Mouse (Mus musculus): ENCODE measurements around the gene Med15.

Med15 gene

DNA sequence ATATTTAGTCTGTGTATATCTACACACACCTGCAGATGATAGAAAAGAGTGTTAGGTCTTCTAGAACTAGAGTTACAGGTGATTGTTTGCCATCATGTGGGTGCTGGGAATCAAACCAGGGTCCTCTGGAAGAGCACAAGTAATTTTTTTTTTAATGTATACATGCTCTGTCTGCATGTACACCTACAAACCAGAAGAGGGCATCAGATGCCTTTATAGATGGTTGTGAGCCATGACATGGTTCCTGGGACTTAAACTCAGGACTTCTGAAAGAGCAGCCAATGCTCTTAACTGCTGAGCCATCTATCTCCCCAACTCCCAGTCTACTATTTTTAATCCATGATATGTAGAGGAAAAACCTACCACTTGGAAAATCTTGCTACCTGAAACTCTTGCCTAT is 2.7 kb downstream of the Med15 start:
- DNase-seq = no peak

DNA sequence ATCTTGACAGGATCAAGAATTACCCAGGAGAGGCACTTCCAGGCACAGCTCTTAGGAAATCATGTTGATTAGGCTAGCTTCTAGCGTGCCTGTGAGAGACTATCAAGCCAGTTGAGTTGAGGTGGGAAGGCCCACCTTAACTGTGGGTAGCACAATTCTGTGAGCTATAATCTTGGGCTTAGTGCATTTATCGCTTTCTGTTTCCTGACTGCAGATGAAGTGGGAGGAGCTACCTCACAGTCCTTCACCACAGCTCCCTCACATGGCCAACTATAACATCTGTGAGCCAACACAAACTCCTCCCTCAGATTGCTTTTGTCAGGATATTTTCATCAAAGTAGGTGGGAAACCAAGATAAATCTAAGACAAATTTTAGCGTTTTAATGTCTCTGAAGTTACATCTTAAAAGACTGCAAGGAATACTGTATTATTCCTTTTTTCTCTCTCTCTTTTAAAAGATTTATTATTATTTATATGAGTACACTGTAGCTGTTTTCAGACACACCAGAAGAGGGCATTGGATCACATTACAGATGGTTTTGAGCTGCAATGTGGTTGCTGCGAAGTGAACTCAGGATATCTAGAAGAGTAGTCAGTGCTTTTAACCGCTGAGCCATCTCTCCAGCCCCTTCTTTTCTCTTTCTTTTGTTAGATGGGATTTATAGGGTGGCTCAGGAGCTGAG is 5.4 kb downstream of the Med15 start:
- DNase-seq = peak; percentile 24

DNA sequence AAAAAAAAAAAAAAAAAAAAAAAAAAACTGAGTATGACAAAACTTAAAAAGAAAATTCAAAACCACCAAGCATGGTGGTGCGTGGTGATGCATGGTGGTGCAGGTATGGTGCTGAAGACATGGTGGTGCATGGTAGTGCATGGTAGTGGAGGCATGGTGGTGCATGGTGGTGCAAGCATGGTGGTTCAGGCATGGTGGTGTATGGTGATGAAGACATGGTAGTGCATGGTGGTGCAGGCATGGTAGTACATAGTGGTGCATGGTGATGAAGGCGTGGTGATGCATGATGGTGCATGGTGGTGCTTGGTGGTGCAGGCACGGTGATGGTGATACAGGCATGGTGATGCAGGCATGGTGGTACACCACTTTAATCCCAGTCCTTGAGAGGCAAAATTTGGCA is 8.2 kb downstream of the Med15 start:
- no peak for DNase-seq

DNA sequence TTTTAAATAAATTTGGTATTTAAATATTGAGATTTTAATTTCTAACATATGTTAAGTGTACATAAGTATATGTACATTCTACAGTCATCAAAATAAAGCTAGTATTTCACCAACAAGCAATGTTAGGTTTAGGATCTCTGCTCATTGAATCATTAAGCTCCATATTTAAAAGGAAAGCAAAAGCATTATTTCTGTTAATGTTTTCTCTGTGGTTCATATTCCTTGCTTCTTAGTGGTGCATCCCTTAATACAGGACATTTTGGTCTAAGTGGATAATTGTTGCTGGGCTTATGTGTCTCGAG is 9.4 kb downstream of the Med15 start:
- DNase-seq = no peak

DNA sequence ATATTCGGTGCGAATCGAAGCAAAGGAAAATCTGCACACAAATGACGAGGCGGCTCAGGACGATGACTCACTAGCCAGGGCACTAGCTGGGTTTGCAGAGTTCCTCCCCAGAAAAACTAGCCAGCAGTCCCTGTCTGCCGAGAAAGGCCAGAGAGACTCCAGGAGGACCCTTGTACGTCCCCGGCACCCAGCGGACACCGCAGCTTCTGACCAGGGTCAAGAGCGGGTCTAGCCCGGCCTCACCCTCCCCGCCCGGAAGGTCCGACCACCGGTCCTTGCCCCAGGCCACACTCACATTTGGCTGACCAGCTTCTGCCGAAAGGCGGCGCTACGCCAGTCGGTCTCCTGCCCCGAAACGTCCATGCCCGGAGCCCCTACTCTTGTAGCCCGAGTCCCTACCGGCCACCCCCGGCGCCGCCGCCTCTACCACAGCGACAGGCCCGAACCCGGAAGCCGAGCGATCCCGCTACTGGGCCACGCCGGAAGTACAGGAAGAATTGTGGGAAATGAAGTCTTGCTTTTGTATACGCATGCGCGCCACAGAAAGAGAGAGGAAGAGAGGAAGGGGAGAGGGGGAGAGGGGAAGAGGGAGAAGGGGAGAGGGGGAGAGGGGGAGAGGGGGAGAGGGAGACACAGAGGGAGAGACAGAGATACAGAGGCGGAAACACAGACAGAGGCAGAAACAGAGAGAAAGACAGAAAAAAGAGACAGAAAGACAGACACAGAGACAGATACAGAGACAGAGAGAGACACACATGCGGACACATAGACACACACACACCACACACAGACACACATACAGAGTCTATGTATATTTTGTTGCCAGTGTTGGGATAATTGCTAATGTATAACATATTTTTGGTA is 10.0 kb downstream of the Med15 start:
- peak; percentile 94 for DNase-seq

DNA sequence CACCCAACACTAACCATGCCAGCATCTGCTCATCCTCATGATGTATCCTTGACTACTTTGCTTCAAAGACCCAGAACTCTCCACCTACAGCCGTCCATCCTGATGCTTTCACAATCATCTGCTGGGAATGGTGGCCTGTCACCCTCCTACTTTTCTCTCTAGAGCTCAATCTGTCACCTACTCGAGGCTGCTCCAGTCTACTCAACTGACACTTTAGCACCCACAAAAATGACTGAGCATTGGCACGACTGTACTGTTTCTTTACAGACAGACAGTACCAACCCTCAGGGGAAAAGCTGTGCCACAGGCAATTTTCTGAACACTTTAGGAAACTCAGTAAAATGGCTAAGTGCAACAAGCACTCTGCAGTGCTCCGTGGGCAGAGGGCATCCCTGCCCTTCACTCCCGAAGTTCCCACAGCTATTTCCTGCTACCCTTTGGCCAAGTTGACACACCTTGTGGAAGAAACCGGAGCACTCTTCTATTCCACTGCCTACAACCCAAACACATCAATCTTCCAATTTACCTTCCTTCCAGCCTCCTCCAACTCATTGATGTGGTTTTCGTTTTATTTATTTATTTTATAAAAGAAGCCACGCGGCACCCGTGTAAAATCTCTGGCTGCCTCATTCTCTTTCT is 10.8 kb downstream of the Med15 start:
- peak; percentile 23 for DNase-seq

DNA sequence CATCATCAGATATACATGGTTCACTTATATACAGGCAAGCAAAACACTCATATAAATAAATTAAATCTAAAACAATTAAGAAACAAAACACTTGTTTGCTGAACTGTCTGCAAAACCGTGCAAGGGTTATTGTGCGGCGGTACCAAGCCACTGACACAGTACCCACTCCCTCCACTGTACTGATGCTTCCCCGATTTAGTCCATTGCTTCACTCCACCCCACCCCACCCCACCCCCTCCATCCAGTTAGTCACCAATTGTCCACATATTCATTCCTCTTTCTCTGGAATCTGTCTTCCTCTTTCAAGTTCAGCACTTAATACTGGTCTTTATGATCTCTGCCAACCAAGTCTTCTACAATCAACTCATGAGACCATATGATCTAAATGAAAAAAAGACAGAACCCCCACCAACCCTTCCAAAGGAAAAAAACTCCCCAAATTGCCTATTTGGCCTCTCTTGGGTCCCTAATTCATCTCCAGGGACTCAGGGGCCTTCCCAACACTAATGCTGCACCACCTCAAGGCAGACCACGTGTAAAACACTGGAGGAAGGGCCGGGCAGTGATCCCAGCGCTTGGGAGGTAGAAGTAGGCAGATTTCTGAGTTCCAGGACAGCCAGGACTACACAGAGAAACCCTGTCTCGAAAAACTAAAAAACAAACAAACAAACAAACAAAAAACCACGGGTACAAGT is 11.4 kb downstream of the Med15 start:
- DNase-seq = no peak

DNA sequence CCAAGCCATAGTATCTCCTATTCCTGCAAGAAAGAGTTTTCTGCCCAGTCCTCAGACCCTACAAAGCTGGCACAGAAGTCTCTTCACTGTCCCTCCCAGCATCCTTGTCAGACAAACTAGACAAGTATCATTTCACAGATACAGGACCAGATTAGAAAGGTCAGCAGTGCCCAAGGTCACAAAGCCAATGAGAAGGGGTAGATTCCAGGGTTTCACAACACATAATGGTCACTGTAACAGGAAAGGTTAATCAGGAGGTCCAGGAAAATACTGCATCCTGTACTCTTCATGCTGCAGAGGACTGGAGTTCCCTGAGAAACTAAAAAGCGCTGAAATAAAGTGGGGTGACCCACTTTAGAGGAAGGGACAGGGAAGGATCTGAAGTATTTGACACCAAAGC is 14.9 kb downstream of the Med15 start:
- DNase-seq = no peak

DNA sequence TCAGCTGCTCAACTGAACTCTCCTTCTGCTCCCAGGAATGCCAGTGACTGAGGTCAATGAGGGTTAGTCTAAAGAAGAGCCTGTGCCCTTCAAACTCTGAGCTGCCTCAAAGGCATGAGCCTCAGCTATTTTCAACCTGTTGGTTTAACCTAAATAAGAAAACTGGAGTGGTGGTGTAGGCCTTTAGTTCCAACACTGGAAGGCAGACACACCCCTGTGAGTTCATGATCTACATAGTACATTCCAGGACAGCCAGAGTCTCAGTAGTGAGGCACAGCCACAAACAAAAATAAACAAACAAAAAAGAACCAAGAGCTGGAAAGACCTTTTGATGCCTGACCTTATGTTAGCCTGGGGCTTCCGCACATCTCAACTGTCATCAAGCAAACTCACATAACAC is 25.1 kb downstream of the Med15 start:
- no peak for DNase-seq

DNA sequence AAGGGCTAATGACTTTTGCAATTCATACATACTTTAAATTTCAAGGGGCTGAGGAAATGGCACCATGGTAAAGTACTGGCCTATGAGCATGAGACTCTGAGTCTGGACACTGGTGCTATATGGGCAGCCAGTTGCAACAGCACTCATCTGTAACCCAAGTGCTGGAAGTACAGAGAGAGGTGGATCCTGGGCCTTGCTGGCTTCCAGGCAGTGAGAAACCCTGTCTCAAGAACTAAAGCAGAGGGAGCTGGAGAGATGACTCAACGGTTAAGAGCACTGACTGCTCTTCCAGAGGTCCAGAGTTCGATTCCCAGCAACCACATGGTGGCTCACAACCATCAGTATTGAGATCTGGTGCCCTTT is 31.7 kb downstream of the Med15 start:
- DNase-seq = no peak

DNA sequence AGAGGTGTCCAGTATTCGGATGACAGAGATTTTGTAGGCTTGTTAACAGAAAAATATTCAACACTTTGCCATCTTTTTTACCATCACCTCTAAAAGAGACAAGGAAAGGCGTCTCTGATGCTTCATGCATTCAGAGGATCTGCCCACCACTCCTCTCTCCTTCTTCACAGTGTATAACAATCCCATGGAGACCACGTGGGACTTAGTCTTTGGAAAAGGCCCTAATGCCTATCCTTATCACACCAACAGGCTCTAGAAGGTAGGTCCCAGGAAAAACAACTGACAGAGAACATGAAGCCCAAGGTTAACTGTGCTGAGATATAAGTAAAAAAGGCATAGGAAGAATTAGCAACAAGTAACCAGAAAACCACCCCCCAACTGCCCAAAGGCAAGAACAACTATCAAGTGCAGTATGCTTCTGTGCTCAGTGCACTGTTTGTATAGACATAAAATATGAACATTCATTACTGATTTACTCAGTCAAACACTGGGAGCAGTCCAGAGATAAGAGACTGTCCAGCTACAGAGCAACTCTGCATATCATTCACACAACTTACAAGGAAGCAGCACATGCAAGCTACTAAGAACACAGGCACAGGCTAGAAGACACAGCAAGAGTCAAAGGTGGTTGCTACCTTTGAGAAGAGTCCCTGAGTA is 32.2 kb downstream of the Med15 start:
- DNase-seq = no peak

DNA sequence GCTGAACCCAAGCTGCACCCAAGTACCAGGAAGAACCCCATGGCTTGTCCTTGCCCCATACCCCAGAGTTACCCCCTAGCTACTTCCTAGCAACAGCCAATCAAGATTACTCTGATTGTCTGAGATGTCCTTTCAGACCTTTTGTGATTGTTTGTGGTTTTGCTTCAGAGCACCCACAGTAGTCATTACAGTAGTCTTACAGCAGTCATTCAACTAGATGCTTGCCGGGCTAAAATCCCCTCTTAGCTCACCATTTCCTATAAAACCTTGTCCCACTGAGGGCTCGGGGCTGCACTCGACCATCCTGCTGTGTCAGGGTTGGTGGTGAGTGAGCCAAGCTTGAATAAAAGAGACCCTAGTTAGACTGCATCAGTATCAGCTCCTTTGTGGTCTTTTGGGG is 37.8 kb downstream of the Med15 start:
- no peak for DNase-seq

DNA sequence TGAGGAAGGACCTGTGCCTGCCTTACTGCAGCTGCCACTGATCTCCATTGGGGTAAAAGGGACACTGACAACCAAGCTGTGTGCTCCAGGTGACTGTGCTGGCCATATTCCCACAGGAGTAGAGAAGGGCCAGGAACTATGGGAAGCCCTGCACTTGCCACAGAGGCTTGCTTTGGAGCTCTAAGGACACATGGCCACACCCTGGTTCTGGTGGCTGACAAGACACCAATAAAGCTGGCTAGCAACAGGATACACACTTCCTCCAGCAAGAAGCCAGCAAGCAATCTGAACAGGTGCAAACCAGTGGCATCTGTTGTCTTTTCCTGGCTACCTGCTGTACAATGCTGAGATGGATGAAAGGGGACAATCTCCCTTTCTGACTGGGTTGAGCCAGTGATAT is 62.8 kb downstream of the Med15 start:
- no peak for DNase-seq

DNA sequence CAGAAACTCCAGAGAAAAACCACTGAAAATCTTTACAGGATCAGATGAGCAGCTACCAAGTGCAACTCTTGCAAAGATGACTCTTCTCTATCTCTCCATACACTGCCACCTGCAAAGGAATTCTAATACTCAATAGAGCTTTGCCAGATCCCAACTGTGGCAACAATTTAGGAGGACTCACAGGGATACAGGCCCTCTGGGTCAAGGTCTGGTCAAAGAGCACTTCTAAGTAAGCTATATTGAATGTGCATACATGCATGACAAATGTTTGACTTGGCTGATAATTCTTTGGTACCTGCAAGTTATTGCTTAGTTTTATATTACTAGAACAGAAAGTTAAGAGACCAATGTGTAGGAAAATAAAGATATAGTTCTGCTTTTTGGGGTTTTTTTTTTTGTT is 67.1 kb downstream of the Med15 start:
- no peak for DNase-seq

DNA sequence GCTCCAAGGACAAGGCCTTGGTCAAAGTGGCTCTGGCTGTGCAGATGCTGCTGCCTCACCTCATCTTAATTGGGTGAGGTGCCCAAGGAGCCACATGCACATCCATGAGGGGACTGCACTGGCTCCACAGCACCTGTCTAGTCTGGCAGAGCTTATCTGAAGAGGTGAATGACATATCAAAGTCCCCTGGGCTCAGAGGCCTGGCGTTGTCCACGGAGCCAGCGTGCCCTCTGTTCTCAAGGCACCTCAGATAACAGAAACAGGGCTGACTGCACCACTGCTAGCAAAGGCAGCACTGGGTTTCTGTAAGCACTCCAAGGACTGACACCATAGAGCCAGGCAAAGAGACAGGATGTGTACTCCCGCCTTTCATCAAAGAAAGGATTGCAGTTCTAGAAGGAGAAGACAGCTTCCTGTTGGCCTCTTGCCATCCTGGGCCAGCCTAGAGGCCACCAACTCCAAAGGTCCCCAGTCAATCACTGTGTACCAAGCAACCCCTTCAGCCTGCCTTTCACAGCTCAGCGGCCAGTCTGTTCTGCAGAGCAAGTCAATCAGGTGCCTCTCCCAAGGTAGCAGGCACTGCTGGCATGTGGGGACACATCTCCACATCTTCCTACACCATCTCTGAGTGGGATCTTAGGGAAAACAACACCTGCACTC is 76.3 kb downstream of the Med15 start:
- no peak for DNase-seq

DNA sequence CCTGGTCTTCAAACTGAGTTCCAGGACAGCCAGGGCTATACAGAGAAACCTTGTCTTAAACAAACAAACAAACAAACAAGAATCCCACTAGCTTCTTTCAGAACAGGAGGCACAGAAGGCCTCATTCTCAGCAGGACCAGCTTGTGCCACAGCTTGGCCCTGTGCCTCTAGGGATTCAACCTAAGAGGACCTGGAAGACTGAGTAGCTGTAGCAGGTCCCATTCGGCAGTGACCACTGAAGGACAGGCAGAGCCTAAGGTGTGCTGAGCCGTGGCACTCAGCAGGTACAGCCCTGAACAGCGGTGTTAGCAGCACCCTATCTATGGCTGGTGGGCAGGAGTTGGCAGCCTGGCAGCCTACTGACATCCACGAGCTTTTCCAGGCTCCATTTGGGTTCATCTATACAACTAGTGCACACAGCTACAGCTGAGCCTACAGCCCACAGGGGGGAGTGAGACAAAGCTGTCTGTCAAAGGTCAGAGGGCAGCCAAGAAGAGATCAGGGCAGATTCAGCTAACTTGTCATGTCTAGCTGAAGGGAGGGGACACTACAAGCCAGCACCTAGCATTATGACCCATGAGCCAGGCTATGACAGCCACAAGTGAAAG is 78.4 kb downstream of the Med15 start:
- DNase-seq = no peak

DNA sequence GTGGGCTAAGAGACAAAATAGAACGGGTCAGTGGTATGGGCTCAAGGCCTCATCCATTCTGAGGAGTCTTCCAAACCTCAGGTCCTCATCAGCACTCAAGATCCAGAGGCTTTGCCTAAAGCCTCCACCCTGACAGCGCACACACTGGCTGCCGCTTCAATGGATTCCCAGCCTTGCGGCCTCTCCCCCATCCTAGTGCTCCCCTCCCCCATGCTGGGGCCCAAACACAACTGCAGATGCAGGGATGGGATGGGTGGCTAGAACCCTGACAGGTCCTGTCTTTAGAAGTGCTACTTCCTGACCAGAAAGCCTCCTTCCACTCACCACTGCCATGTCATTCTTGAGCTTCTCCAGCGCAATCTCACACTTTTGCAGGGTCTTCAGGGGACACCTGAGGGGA is 79.1 kb downstream of the Med15 start:
- no peak for DNase-seq

DNA sequence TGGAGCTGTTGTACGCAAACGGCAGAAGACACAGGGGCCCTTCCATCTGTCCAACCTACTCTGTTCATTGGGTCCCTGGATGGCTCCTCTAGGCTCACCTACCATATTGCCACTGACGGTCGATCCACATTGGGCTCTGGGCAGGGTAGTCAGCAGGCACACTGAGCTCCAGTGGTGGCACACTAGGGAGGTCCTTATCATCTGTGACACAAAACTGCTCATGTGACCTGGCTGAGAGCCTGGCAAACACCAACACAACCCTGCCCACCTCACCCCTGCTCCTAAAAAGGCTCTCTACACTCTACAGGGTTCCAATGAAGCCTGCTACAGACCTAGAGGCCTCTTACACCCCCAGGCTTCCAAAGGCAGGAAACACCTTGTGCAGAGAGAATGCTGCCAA is 80.1 kb downstream of the Med15 start:
- no peak for DNase-seq

DNA sequence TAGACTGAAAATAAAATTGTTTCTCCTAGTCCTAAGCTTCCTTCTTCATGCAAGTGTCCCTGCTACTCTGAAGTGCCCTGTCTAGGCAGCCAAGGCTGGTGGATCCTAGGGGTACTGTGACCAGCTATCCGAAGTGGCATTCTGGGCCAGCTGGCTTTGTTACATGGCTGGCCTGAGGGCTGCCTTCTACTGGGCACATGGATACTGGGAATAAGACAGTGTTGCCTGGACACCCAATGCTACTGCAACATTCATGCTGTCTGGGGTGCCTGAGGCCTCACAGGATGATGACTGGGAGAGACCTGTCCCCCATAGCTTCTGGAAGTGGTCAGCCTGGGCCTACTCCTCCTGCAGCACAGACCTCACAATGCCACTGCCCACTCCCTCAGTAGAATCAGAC is 82.0 kb downstream of the Med15 start:
- no peak for DNase-seq

DNA sequence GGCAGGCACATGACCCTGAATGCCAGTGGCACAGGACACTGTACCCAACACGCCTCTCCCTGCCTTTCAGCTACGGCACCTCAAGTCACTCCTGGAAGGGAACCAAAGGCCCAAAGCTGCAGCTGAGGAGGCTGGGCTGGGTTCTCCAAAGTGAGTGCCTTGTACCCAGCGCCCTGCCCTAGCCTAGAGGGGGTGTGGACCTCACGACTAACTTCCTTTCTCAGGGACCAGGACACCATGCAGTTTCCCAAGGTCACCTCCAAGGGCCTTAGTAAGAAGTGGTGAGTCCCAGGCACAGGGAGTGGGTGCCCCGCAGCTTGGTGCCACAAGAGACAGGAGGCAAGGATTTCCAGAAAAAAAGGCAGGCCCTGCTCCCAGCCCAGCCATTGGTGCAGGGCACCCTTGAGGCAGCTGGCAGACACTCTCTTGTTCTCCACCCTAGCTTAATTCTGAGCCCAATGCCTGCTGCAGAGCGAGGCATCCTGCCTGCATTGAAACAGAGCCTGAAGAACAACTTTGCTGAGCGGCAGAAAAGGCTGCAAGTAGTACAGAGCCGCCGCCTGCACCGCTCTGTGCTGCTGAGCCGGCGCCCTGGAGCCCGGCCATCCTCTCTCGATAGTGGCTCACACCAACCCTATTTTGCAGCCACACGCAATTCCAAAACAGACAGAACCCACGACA is 82.6 kb downstream of the Med15 start:
- peak; percentile 61 for DNase-seq

DNA sequence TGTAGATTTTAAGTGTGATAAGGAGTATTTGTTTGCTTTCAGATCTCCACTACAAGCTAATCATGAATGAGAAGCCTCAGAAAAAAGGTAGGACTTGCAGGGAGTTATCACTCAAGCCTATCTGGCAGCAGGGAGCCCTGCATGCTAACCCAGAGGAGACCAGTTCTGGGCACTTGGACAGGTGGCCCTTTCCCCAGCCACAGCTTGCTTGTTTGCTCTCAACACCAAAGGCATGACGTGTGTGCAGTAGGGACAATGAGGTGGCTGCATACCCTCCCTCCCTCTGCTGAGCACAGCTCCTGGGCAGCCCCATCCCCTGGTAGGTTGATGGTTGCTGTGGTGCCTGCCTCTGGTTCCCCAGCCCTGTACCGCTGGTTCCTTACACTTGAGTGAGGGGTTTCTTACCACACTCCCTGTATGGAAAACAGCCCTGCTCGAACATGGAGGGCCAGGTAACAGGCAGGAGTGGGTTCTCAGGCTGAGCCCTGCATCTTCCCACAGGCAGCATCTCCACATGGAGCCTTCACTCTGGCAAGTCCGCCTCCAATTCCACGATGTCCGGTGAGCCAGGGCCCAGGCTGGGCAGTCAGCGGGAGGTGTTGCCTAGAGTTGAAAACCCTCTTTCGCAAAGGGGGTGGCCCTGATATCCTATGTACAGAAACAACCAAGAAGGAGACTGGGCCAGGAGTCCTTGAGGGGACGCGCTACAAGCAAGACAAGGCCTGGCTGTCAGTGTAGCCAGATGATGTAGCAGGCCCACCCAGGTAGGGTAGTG is 84.9 kb downstream of the Med15 start:
- no peak for DNase-seq
